Comparison of ENCODE assay signal across 9 mouse cellular contexts in genomic region chr4:152157779-152158584, GRCm38 (mm10). TPM values are rescaled to one million over a fixed set of nuclear protein-coding genes. Genes with fewer than 3 reads are reported as not detected.
A peak's percentile ranks its signal among the peaks of the same experiment; 100 is the strongest.
DNase-seq lines count a peak whose midpoint lies in the region; ATAC-seq and TF ChIP-seq lines count a peak whose summit lies in the region.
"Had no signal": no experiment of that assay in that cellular context is flagged by ENCODE, and none has a peak within 500 bp of the region (broad histone marks: within the 10 kb centered on the region; RNA-seq: fewer than 3 reads in every experiment).

No protein-coding gene starts in this region.

- DNase-seq in adrenal gland, postnatal 10 days = peak; percentile 56
- no peak for DNase-seq in adrenal gland, adult 8-10 months
- no peak for DNase-seq in testis, postnatal 14 days (ENCODE audit: low spot score)
- DNase-seq in kidney, postnatal 4 days = peak; percentile 63 to 72
- peak; percentile 70 for DNase-seq in thymus, postnatal 0 days (ENCODE audit: low spot score)

- TF ChIP-seq CTCF in testis, adult 2 months (IDR thresholded peaks at IDR 0.05; ENCODE audit: control insufficient read depth, insufficient read depth, insufficient replicate concordance, low read depth, low read length) = peak; percentile 79; the same call in 1 of the 2 replicates

- no peak overlapping the region for H3K27ac ChIP-seq in testis, adult 2 months (ENCODE audit: control insufficient read depth, insufficient read depth, low read depth, low read length)

- no peaks in the 10 kb centered on the region for H3K36me3 ChIP-seq in testis, adult 2 months (ENCODE audit: control insufficient read depth, insufficient read depth, low read length)

- peaks cover 19% of the 10 kb centered on the region for H3K4me1 ChIP-seq in testis, adult 2 months (ENCODE audit: control insufficient read depth, insufficient read depth, low read length)

- TF ChIP-seq POLR2A in testis, adult 2 months (IDR thresholded peaks at IDR 0.05; ENCODE audit: control insufficient read depth, low read depth, low read length) = no peak

- peak overlapping the region; percentile 9 for H3K4me3 ChIP-seq in testis, adult 2 months (ENCODE audit: control insufficient read depth, low read depth, low read length)

- peak; percentile 5; the same call in 1 of the 2 replicates for ATAC-seq in granulocyte monocyte progenitor cell, adult 5-6 weeks (replicated peaks; ENCODE audit: poor library complexity, severe bottlenecking)
- peak; percentile 35; the same call in 1 of the 2 replicates for ATAC-seq in megakaryocyte-erythroid progenitor cell, adult 5-6 weeks (replicated peaks; ENCODE audit: low FRiP score, low TSS enrichment, poor library complexity, severe bottlenecking)

- no peaks in the 10 kb centered on the region for H3K27me3 ChIP-seq in testis, adult 2 months (ENCODE audit: control insufficient read depth, insufficient read depth, low read length)

RNA-seq across cellular contexts. Expression of gene Hes2, which starts 0.7 kb away (rescaled TPM):
- total RNA-seq in adrenal gland, postnatal 10 days (2021) = not detected
- total RNA-seq in adrenal gland, adult 8-10 months (2022) = not detected
- 0.42 and 0.73 TPM in 2 replicates for polyA plus RNA-seq in testis, adult 2 months (2012; rRNA removed)
- total RNA-seq in granulocyte monocyte progenitor cell, adult 5-6 weeks (2014; fragmentation: Nextera tagmentation) = not detected in 2 replicates
- total RNA-seq in granulocyte monocyte progenitor cell, adult 5-6 weeks (2017) = not detected in 2 replicates
- 0.35 TPM in 1 of 2 replicates, not detected in the other for total RNA-seq in megakaryocyte-erythroid progenitor cell, adult 5-6 weeks (2014; fragmentation: Nextera tagmentation)
- not detected in 2 replicates for total RNA-seq in megakaryocyte-erythroid progenitor cell, adult 5-6 weeks (2017)
- 0.21 TPM in 1 of 2 replicates, not detected in the other for polyA plus RNA-seq in thymus, postnatal 0 days (2015; fragmentation: Nextera tagmentation; extraction: Ambion mirVana)
- polyA plus RNA-seq: C2C12 had no signal

RNA-seq across cellular contexts. Expression of gene Espn, which starts 5.8 kb away (rescaled TPM):
- 1 to 10 TPM; 1.2 to 1.3 TPM for total RNA-seq in adrenal gland, postnatal 10 days (2021)
- total RNA-seq in adrenal gland, adult 8-10 months (2022) = 1 to 10 TPM; 2.1 to 6.0 (median 4.4) TPM
- 84.1 and 87.1 TPM in 2 replicates for polyA plus RNA-seq in testis, adult 2 months (2012; rRNA removed)
- 1.8 TPM in 1 of 2 replicates, not detected in the other for total RNA-seq in granulocyte monocyte progenitor cell, adult 5-6 weeks (2014; fragmentation: Nextera tagmentation)
- total RNA-seq in granulocyte monocyte progenitor cell, adult 5-6 weeks (2017) = 0.43 TPM in 1 of 2 replicates, not detected in the other
- 2.9 and 5.7 TPM in 2 replicates for total RNA-seq in megakaryocyte-erythroid progenitor cell, adult 5-6 weeks (2014; fragmentation: Nextera tagmentation)
- 2.2 and 3.1 TPM in 2 replicates for total RNA-seq in megakaryocyte-erythroid progenitor cell, adult 5-6 weeks (2017)
- 3.2 and 3.6 TPM in 2 replicates for polyA plus RNA-seq in thymus, postnatal 0 days (2015; fragmentation: Nextera tagmentation; extraction: Ambion mirVana)

RNA-seq across cellular contexts. Expression of gene Acot7, which starts 20.0 kb away (rescaled TPM):
- 10 to 100 TPM; 33.2 to 38.0 TPM for total RNA-seq in adrenal gland, postnatal 10 days (2021)
- 10 to 100 TPM; 49.5 to 53.2 (median 51.8) TPM for total RNA-seq in adrenal gland, adult 8-10 months (2022)
- polyA plus RNA-seq in testis, adult 2 months (2012; rRNA removed) = 685 and 754 TPM in 2 replicates
- 124 and 134 TPM in 2 replicates for total RNA-seq in granulocyte monocyte progenitor cell, adult 5-6 weeks (2014; fragmentation: Nextera tagmentation)
- 79.4 and 89.5 TPM in 2 replicates for total RNA-seq in granulocyte monocyte progenitor cell, adult 5-6 weeks (2017)
- 33.8 and 42.9 TPM in 2 replicates for total RNA-seq in megakaryocyte-erythroid progenitor cell, adult 5-6 weeks (2014; fragmentation: Nextera tagmentation)
- 25.3 and 38.1 TPM in 2 replicates for total RNA-seq in megakaryocyte-erythroid progenitor cell, adult 5-6 weeks (2017)
- polyA plus RNA-seq in thymus, postnatal 0 days (2015; fragmentation: Nextera tagmentation; extraction: Ambion mirVana) = 65.1 and 98.8 TPM in 2 replicates

RNA-seq across cellular contexts. Expression of gene Tnfrsf25, which starts 42.2 kb away (rescaled TPM):
- total RNA-seq in adrenal gland, postnatal 10 days (2021) = 1 to 10 TPM; 1.9 to 4.3 TPM
- 1 to 10 TPM in 3 of 4 experiments, under 1 TPM in 1; 0.73 to 2.0 (median 1.3) TPM for total RNA-seq in adrenal gland, adult 8-10 months (2022)
- 1.2 and 1.5 TPM in 2 replicates for polyA plus RNA-seq in testis, adult 2 months (2012; rRNA removed)
- not detected in 2 replicates for total RNA-seq in granulocyte monocyte progenitor cell, adult 5-6 weeks (2014; fragmentation: Nextera tagmentation)
- total RNA-seq in granulocyte monocyte progenitor cell, adult 5-6 weeks (2017) = 1.6 TPM in 1 of 2 replicates, not detected in the other
- total RNA-seq in megakaryocyte-erythroid progenitor cell, adult 5-6 weeks (2014; fragmentation: Nextera tagmentation) = not detected in 2 replicates
- total RNA-seq in megakaryocyte-erythroid progenitor cell, adult 5-6 weeks (2017) = not detected in 2 replicates
- 37.7 and 44.1 TPM in 2 replicates for polyA plus RNA-seq in thymus, postnatal 0 days (2015; fragmentation: Nextera tagmentation; extraction: Ambion mirVana)

Comparison
In these comparisons a context has a peak if more than half of its experiments do, and no peak if none do; other contexts are left out.
1. DNase-seq: peak in adrenal gland, postnatal 10 days (single experiment), kidney, postnatal 4 days (2 of 2) and thymus, postnatal 0 days (single experiment); none in adrenal gland, adult 8-10 months (single experiment) and testis, postnatal 14 days (single experiment).